Mouse (Mus musculus) G1E (cell line): ENCODE results near the gene Poldip3.

ENCODE experiments used
- CTCF ChIP-seq: IDR thresholded peaks from 2 replicates; pipeline ENCODE4 v1.5.1; 2012; ENCODE audit warnings: low read depth, low read length, inconsistent platforms, mixed read lengths
- GATA1 ChIP-seq: IDR thresholded peaks from 2 replicates; pipeline ENCODE4 v1.6.1; 2012; ENCODE audit warnings: borderline replicate concordance, low read length, inconsistent platforms, mixed read lengths
- POLR2AphosphoS5 ChIP-seq: IDR thresholded peaks from 2 replicates; pipeline ENCODE4 v1.6.1; 2012; ENCODE audit warnings: low read depth, low read length, inconsistent platforms; ENCODE audit not compliant: insufficient replicate concordance

- TF ChIP-seq POLR2AphosphoS5 (no peak), GATA1 (no peak), CTCF (no peak)
Measured at GRCm38 (mm10) chr15:83115071-83115470, 34.1 kb downstream of the Poldip3 start.
